Mouse (Mus musculus) retina, postnatal 1 day (tissue): Measurements from ENCODE around the gene Dohh.
A peak's percentile ranks its signal among the peaks of the same experiment; 100 is the strongest.

Experiments
- DNase-seq: peaks from one replicate; pipeline ENCODE4 v3.0.0-alpha.2; 2012

Gene Dohh

DNA sequence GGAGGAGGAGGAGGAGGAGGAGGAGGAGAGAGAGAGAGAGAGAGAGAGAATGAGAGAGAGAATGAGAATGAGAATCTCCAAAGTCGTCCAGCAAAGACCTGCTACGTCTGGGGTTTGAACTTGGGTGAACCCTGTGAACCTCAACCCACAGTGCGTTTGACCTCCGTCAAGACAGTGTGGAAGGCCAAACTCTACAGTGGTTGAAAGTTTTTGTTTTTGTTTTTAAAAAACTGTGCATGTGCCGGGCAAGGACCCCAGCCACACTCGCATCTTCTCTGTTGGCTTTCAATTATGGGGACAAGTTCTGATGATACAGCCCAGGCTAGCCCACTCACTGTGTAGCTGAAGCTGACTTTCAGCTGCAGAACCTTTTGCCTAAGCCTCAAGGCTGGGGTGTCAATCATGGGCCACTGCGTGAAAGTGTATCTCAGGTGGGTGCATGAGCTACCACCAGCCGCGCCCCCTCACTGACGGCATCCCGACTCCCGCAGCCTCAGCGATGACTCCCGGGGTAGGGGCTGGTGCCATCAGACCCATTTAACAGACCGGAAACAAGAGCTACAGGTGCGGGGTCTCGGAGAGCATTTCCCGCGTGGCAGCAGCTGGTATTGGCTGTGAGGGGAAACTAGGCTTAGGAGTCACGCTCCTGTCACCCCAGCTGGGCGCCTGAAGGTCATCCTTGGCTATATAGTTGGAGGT is 48.1 kb downstream of the Dohh start:
- no peak for DNase-seq

DNA sequence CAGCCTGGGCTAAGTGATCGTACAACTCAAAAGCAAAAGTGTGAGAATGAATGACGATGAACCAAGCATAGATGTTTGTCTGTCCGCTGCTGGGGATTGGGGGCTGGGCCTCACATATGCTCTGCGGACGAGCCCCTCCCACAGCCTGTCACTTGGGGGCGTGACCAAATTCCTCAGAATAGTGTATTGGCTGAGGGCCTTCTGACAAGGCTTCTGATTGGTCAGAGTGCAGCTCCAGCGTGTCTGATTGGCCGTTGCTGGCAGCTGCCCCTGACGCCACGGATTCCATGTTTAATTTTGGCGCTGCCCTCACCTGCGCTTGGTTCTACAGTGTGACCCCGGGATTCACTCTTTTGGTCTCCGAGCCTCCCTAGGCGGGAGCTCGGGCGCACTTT is 48.6 kb downstream of the Dohh start:
- peak; percentile 98 for DNase-seq

DNA sequence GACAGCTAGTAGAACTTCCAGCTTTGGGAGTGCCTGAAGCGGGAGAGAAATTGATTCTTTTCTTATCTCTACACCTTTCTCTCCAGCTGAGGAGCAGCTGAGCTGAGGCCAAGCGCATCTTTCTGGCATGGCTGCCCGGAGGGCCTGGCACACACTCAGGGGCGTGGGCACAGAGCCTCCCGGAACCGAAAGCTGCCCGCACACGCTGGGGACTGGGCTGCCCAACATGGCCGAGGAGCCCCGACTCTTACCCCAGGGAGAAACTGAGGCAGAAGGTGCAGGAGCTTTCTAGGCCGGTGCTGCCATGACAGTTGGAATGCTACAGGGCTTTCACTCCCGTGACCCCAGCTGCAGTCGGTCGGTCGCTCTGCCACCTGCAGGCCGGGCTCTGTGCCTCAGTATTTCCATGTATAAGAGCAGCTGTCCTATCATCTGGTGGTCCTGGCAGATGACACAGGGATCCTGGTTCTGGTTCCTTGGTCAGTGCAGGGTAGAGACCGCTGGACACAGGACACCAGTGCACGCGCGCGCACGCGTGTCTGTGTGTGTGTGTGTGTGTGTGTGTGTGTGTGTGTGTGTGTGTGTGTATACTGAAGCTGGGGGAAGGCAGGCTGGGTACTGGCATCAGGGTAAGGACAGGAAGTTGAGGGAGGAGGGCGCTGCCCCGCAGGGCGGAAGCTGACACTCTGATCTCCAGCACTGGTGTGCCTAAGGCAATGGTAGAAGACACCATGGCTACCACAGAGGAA is 49.5 kb downstream of the Dohh start:
- DNase-seq = no peak

DNA sequence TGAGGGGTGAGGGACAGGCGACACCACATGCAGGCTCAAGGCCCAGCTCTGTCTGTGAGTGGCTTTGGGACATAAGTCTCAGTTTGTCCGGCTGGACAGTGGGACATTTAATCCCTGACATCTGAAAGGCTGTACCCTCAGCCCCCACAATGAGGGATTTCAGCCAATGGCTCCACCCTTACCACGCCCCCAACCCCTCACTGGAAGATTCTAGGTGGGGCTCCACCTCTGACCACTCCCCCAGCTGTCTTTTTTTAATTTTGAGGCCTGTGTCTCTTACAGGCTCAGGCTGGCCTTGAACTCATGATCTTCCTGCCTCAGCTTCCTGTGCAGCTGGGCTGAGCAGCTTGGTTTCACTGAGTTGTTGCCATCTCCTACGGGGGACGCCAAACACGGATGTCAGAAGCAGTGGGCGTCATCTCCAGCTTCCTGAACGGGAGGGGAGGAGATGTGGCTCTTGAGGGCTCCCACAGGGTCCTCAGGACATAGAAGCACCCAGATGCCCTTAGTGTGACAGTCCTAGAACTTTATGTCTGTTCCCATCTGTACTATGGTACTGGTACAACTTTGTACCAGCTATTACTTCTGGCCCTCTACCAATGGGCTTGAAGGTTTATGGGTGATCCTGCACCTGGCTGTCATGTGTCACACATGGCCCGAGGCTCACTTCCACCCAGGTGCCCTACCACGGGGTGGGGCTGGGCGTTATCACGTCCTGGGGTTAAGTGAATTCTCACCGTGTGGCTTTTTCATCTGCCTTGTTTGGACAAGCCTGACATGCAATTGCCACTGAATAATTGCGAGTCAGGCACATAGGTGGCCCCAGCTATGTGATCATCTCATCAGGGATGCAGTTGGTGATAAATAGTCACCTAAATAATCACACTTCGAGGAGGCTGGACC is 50.4 kb downstream of the Dohh start:
- DNase-seq = no peak

DNA sequence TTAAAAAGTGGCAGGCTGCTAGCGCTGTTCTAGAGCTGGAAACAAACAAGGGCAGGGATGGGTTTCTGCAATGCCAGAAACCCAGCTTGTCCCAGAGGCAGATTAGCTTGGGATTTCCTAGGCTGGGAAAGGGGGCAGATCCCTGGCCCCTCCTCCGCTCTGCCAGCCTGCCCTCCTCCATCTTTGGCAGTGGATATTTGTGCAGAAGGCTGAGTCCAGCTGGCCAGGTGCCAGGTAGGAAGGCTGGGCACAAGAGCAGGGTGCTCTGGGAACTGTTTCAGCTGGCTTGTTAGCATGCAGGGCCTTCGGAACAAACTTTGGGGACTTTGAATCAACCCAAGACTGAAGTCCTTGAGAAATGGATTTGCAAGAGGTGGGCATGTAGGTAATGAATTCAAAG is 51.2 kb downstream of the Dohh start:
- peak; percentile 59 for DNase-seq
